Mouse (Mus musculus): Measurements from ENCODE around the gene Kank1.

Kank1 gene

DNA sequence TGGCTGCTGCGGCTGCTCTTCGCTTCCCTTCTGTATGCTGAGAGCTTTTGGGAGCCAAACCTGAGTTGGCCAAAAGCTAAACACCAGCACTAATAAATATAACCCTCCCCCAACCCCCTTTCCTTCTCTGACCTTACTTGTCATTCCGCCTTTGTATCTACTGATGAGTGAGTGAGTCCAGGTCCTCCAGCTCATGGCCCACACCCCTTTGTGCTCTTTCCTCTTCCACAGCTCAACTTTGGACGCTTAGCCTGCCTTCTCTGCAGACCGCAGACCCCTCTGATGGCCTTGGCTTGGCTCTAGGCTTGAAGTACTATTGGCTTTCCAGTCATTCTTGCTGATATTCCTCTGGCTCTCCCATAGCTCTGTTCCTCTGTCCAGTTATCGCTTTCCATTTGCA, 16.4 kb downstream of the Kank1 start:
- no peak for DNase-seq (ENCODE audit: low read depth, low spot score)

- no peak for DNase-seq (ENCODE audit: low read depth, low spot score)
Observed at GRCm38 (mm10) chr19:25253628-25254027, 16.9 kb downstream of the Kank1 start.

- DNase-seq (ENCODE audit: low read depth, low spot score) = no peak
Observed at GRCm38 (mm10) chr19:25258321-25258720, 21.5 kb downstream of the Kank1 start.

DNA sequence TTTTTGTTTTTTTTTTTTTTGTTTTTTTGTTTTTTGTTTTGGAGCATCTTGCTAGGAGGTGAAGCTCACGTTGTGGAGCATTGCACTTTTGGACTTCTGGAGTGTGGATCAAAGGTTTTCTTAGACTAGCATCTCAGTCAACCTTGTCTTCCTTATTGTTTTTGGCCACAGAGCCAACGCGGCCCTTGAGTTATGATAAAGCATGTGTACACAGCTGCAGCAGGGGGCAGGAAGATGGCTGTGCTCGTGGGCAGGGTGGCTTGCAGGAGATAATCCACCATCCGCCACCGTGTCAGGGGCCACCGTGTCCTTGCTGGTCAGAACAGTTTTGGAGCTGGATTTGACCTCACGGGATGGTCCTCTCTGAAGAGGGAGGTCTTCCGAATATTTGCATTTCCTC, 29.4 kb downstream of the Kank1 start:
- DNase-seq (ENCODE audit: low read depth, low spot score) = no peak

DNA sequence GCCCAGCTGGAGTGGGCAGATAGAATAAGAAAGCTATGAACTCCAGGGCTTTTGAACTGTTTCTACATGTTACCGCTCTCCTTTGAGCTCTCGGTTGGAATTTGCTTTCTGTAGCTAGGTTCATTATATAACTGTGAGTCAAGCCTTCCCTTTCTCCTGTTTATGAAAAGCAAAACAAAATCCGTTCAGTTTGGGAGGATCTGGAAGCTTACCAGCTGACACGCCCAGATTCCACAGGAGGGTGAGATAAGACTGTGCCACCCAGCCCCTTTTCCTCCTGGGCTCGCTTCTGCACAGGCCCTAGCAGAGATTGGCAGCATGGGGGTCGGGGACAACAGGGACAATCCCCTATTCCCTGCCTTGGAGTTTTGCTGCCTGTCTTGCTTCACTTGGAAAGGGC, 30.5 kb downstream of the Kank1 start:
- DNase-seq (ENCODE audit: low read depth, low spot score) = no peak

DNA sequence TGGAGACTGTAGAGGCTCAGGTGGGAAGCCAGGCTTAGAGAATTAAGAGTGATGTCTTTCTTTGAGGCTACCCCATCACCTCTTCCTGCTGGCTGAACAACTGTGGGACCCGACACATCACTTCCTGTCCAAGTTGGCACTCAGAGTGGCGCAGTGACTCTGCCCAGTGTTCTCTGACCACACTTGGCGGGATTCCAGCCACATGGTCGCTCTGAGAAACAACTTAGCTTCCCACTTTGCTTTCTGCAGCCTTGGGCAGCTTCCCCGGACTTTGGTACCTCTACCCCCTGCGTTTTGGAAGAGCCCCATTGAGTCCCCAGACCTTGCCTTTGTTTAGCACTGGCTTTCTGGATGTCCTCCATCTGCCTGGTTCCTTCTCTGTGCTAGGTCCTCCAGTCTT, 31.8 kb downstream of the Kank1 start:
- DNase-seq (ENCODE audit: low read depth, low spot score) = no peak

- no peak for DNase-seq (ENCODE audit: low read depth, low spot score)
Observed at GRCm38 (mm10) chr19:25271591-25271990, 34.8 kb downstream of the Kank1 start.

DNA sequence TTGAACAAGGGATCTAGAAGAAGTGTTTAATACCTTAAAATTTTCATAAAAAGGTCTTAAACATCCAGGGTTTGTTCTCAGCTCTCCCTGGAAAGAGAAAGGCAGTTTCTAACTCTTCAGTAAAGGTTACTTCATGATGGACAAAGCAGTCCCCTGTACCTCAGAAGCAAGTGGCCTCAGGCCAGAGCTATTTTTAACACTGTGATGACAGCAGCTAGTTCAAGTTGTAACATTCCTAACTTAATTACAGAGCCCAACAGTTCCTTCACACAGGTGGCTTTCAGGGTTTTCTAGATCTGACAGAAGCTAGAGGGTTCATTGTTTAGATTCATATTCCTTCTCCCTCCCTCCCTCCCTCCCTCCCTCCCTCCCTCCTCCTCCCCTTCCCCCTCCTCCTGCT, 36.4 kb downstream of the Kank1 start:
- no peak for DNase-seq (ENCODE audit: low read depth, low spot score)

DNA sequence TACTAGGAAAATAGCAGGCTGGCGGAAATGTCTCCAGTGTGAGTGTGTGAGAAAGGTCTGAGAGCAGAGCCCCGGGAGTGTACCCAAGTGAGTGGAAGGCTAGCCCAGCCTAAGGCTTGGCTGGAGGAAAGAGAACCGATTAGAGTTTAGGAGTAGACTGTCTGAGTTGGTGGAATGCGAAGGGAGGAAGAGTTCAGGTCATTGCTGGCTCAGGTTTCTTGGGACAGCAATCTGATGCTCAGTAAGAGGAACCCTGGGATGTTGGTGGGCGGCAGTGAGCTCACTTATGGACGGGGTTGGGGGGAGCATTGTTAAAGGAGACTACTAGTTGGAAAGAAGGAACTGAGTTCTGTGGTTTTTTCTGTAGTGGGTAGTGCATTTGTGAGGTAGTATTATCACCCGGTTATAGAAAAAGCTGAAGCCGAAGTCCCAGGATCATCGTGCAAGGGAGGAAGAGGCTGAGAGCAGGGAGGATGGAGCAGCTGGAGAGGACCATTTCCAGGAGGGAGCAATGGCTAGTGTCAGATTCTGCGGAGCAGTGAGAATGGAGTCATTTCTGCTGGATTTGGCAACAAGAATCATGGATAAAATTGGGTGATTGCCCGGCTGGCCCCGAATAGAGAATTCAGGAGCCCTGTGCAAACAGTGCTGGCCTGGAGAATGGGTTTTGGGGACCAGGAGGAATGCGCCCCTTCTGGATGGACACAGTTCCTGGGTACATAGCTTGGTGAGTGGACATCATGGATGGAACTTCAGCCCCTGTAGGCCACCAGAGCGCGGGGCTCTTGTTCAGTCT, 40.0 kb downstream of the Kank1 start:
- no peak for DNase-seq (ENCODE audit: low read depth, low spot score)

DNA sequence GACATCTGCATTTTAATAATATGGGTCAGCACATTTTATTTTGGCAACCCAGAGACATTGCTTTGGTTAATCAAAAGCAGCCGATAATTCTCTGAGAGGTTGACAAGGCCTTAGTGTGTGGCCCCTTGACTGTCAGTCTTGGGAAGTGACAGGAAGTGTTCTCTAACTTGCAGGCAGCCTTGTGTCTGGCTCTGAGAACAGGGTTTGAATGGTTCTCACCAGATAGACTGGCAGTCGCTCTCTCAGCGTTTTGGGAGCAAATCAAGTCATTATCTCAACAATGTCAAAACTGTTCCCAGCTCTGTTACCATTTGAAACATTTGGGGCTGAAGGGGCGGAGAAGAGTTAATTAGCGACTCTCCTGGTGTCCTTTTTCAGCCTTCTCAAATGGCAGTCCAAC, 41.0 kb downstream of the Kank1 start:
- no peak for DNase-seq (ENCODE audit: low read depth, low spot score)

GRCm38 (mm10) chr19:25279603-25280002, 42.8 kb downstream of the Kank1 start:
- no peak for DNase-seq (ENCODE audit: low read depth, low spot score)

- no peak for DNase-seq (ENCODE audit: low read depth, low spot score)
Observed at GRCm38 (mm10) chr19:25283665-25284064, 46.9 kb downstream of the Kank1 start.

DNA sequence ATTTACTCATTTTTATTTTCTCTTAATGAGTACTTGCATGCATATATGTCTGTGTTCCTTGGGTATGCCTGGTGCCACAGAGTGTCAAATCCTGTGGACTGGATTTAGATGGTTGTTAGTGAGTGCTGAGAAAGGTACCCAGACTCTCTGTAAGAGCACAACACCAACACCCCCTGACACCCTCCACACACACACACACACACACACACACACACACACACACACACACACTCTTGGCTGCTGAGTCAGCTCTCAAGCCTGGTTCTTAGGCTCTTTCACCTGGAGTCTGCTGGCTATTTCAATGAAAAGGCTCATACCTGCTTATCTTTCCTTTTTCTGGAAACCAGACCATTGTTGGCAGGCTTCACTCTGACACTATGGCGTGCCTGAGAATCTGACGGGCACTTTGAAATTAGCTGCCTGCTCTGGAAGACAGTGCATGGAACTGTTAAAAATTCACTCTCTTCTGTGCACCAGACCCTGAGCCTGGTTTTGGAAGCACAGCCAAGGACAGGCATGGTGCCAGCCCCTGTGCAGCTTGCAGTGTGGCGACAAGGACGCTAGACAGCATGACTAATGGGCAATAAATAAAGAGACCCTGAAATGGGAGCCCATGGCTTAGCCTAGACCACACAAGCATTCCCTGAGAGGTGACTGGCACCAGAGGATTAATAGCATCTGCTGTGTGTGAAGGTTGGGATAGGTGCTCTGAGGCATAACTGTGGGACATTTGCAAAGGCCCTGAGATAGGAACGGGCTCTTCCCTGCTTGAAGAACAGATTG, 49.2 kb downstream of the Kank1 start:
- DNase-seq (ENCODE audit: low read depth, low spot score) = no peak

DNA sequence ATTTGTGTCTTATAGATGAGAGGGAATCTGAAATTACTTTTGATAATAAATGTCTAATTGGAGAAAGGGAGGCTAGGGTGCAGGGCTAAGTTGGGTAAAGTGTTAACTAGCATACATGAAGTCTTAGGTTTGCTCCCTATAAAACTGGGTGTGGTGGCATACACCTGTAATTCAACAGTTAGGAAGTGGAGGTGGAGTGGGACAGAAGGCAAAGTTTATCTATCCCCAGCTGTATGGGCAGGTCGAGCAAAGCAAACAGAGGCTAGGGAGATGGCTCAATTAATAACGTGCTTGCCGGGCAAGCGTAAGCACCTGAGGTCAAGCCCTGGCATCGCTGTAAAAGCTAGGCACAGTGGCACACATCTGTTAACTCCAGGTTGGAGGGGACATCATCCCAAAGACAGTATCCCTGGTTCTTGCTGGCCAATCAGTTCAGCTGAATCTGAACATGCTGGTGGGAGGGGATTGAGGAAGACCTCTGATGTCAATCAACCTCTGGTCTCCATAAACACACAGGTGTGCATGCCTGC, 54.3 kb downstream of the Kank1 start:
- no peak for DNase-seq (ENCODE audit: low read depth, low spot score)

DNA sequence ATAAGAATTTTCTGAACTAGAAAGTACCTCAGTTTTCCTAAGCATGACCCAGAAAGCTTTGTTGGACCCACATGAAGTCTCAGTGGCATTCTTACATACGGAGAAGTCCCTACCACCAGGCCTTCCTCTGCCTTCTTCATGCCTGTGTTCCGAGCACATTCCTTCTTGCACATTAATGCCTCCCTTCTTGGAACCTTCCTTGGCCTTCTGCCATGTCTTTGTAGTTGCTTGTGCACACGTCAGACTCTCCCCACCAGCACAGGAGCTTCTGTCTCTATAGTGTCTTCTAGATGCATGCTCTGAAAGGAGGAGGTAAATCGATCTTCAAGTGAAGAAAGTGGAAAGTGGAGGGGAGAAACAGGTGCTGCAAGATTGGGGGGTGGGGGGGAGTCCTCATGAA, 58.4 kb downstream of the Kank1 start:
- DNase-seq (ENCODE audit: low read depth, low spot score) = no peak

DNA sequence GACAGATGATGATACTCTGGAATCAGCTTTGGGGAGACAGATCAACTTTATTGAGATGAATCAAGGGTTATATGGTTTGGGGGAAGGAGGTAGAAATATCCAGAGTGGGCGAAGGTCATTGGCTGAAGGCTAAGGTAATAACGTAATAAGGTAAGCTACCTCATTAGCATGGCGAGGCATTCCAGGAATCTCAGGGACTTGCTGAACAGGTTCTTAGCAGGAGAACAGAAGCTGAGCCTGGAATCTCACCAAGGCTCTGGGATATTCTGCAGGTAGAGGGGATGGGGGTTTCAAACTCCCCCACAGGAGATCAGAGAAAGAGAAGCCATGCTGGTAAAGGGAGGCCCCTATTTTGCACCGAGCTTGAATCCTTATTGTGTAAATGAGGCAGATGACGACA, 60.5 kb downstream of the Kank1 start:
- no peak for DNase-seq (ENCODE audit: low read depth, low spot score)

DNA sequence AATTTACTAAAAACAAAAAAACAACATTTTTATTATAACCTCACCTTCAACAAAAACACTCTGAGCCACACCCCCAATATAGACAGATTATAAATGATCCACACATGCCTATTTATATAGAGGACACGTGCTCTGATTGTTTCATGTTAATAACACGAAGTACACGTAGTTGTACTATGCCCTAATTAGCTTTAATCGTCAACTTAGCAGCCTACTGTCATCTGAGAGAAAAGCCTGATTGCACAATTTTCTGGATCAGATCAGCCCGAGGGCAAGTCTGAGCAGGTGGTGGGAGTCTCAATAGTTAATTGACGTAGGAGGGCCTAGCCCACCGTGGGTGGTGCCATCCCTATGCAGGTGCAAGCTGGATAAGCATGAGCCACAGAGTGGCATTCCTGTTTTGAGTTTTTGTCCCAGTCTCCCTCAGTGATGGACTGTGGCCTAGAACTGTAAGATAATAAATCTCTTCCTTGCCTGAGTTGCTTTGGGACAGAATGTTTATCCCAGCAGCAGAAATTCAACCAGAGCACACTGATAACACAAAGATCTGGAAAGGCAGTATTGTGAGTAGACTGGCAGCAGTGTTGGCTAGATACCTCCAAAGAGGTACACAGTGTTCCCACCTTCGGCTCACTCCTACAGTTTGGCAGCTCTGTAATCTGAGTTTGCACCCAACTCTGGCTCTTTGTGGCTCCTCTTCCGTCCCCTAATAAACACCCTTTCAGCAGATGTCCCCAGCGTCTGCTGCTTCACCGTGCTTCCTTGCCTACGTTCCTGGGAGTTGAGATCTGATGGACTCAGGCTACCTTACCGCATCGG, 63.3 kb downstream of the Kank1 start:
- DNase-seq (ENCODE audit: low read depth, low spot score) = no peak

GRCm38 (mm10) chr19:25301189-25301588, 64.4 kb downstream of the Kank1 start:
- no peak for DNase-seq (ENCODE audit: low read depth, low spot score)

DNA sequence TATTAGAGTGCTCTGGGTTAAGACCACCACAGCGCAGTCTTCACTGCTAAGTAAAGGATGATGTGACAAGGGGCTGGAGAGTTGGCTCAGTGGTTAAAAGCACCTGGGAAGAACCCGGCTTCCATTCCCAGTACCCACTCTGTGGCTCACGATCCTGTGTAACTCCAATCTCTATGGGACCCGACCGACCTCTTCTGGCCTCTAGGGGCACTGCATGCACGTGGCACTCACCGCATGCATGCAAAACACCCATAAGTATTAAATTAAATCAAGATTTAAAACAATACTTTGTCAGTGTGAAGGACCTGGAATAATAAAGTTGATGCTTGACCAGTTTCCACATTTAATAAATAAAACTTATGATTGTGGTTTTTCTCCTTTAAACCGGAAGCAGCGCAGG, 69.5 kb downstream of the Kank1 start:
- DNase-seq (ENCODE audit: low read depth, low spot score) = no peak

- no peak for DNase-seq (ENCODE audit: low read depth, low spot score)
Observed at GRCm38 (mm10) chr19:25308156-25308555, 71.4 kb downstream of the Kank1 start.

DNA sequence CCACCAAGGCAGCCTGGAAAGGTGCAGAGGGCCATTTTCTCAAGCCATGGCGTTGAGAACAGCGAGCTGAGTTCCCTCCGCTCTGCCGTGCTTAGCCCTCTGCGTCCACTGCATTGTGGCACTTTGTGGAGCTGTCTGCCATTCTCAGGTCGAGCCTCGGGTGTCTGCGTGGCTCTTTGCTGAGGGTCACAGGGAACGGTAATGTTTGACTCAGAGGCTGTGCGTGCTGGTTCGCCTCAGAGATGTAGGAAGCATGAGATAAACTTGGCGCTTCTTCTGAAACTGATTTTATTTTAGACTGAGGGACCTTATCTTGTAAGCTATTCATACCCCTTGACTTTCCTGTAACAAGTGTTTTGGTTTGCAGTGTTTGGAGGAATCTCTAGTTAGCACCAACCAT, 72.0 kb downstream of the Kank1 start:
- DNase-seq (ENCODE audit: low read depth, low spot score) = no peak

DNA sequence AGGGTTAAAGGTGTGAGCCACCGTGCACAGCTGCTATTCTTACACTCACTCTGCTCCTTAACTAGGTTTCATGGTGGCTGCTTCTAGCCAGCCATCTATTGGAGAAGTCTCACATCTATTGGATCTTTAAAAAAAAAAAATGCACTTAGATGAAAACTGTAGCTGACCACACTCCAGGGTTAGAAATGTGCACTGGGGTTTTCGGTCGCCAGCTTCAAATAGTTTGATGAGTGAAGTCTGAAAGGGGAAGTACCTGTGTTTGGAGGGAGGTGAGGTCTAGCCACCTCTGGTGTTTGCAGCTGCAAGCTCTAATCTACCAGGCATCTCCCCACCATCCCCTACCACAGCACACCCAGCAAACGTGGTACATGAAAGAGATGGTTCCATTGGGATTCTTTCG, 74.2 kb downstream of the Kank1 start:
- DNase-seq (ENCODE audit: low read depth, low spot score) = no peak

Data from embryo, embryonic 11.5 days (tissue).